Mouse (Mus musculus) heart, adult 11 months (tissue): Measurements from ENCODE around the gene St6galnac1.
"Not testable (repeated sequence)": the region's sequence is repeated elsewhere in the genome, so short reads cannot be mapped to it uniquely, and the experiment has no call there.

ENCODE experiments used
- DNase-seq: peaks from one replicate; pipeline ENCODE4 v3.0.0; 2022

Gene St6galnac1

GRCm38 (mm10) chr11:116807116-116807515 is 31.8 kb upstream of the St6galnac1 start:
- DNase-seq = peak; percentile 92

- peak; percentile 98 for DNase-seq
Observed at GRCm38 (mm10) chr11:116806136-116807071, 31.1 kb upstream of the St6galnac1 start.

- no peak for DNase-seq
Observed at GRCm38 (mm10) chr11:116802709-116803108, 27.4 kb upstream of the St6galnac1 start.

- DNase-seq = peak; percentile 96
Observed at GRCm38 (mm10) chr11:116801106-116801505, 25.8 kb upstream of the St6galnac1 start.

GRCm38 (mm10) chr11:116799364-116799763 is 24.1 kb upstream of the St6galnac1 start:
- DNase-seq = peak; percentile 92

GRCm38 (mm10) chr11:116784221-116784620 is 8.9 kb upstream of the St6galnac1 start:
- DNase-seq = peak; percentile 84

GRCm38 (mm10) chr11:116782737-116783145 is 7.4 kb upstream of the St6galnac1 start:
- peak; percentile 94 for DNase-seq

- peak; percentile 39 for DNase-seq
Observed at GRCm38 (mm10) chr11:116773205-116773604, 2.1 kb downstream of the St6galnac1 start.

- peak; percentile 64 for DNase-seq
Observed at GRCm38 (mm10) chr11:116769873-116770272, 5.4 kb downstream of the St6galnac1 start.

GRCm38 (mm10) chr11:116764946-116765345 is 10.4 kb downstream of the St6galnac1 start:
- no peak for DNase-seq

GRCm38 (mm10) chr11:116764346-116764745 is 11.0 kb downstream of the St6galnac1 start:
- DNase-seq = no peak

- DNase-seq = peak; percentile 93
Observed at GRCm38 (mm10) chr11:116755191-116755590, 20.1 kb downstream of the St6galnac1 start.

- DNase-seq = no peak
Observed at GRCm38 (mm10) chr11:116753674-116754470, 21.4 kb downstream of the St6galnac1 start.

GRCm38 (mm10) chr11:116749733-116750132 is 25.6 kb downstream of the St6galnac1 start:
- no peak for DNase-seq

- DNase-seq = not testable (repeated sequence)
Observed at GRCm38 (mm10) chr11:116748692-116749091, 26.6 kb downstream of the St6galnac1 start.

GRCm38 (mm10) chr11:116746822-116747221 is 28.5 kb downstream of the St6galnac1 start:
- DNase-seq = not testable (repeated sequence)

GRCm38 (mm10) chr11:116745457-116745856 is 29.9 kb downstream of the St6galnac1 start:
- not testable (repeated sequence) for DNase-seq

- no peak for DNase-seq
Observed at GRCm38 (mm10) chr11:116738411-116738810, 36.9 kb downstream of the St6galnac1 start.

GRCm38 (mm10) chr11:116732536-116732935 is 42.8 kb downstream of the St6galnac1 start:
- DNase-seq = no peak

GRCm38 (mm10) chr11:116731060-116731580 is 44.2 kb downstream of the St6galnac1 start:
- not testable (repeated sequence) for DNase-seq

GRCm38 (mm10) chr11:116729276-116730008 is 45.9 kb downstream of the St6galnac1 start:
- no peak for DNase-seq

GRCm38 (mm10) chr11:116726156-116726555 is 49.2 kb downstream of the St6galnac1 start:
- no peak for DNase-seq
